Mouse (Mus musculus) limb, embryonic 10.5 days (tissue): ENCODE measurements at regions not wholly inside any gene's neighbourhood (a gene's known extent, or its start where the extent isn't known, plus 50 kb on each side); places are given as distances from the start of the nearest gene placed in this dataset.

Source experiments
- DNase-seq: peaks from one replicate; pipeline ENCODE4 v3.0.0-alpha.2; 2017; ENCODE audit warnings: low spot score
- H3K27ac ChIP-seq: fragments of 300-500 bp; sonication (generic); 2 replicates; pipeline ENCODE4 v1.5.1; 2016; ENCODE audit warnings: mild to moderate bottlenecking
- H3K27me3 ChIP-seq: fragments of 300-500 bp; sonication (generic); 2 replicates; pipeline ENCODE4 v1.6.1; 2016; ENCODE audit warnings: low read depth, mild to moderate bottlenecking; ENCODE audit not compliant: poor library complexity, severe bottlenecking
- H3K36me3 ChIP-seq: fragments of 300-500 bp; sonication (generic); 2 replicates; pipeline ENCODE4 v1.6.1; 2016; ENCODE audit warnings: mild to moderate bottlenecking, moderate library complexity
- H3K4me1 ChIP-seq: fragments of 300-500 bp; sonication (generic); 2 replicates; pipeline ENCODE4 v1.6.1; 2016
- H3K4me3 ChIP-seq: fragments of 300-500 bp; sonication (generic); 2 replicates; pipeline ENCODE4 v1.5.1; 2016; ENCODE audit warnings: mild to moderate bottlenecking, moderate library complexity
- H3K9me3 ChIP-seq: fragments of 300-500 bp; sonication (generic); replicated peaks from 2 replicates; pipeline ENCODE4 v1.6.1; 2016; ENCODE audit warnings: mild to moderate bottlenecking
- WGBS: fragments of 180-500 bp; shearing (Covaris S2); methylation state at CpG from one replicate; pipeline ENCODE4 v1.1.7; 2016; 5-methylcytosine and 5-hydroxymethylcytosine counted together

- WGBS: 85% methylated on average over 2 of the region's 2 CpGs
- Histone ChIP-seq H3K27me3 (no peaks in the 10 kb centered on the region), H3K27ac (no peak overlapping the region), H3K36me3 (no peaks in the 10 kb centered on the region), H3K9me3 (no peaks in the 10 kb centered on the region), H3K4me1 (no peaks in the 10 kb centered on the region), H3K4me3 (no peak overlapping the region)
- no peak for DNase-seq
Measured at GRCm38 (mm10) chr10:19209751-19210150, 146.6 kb upstream of the Olig3 start.

DNA sequence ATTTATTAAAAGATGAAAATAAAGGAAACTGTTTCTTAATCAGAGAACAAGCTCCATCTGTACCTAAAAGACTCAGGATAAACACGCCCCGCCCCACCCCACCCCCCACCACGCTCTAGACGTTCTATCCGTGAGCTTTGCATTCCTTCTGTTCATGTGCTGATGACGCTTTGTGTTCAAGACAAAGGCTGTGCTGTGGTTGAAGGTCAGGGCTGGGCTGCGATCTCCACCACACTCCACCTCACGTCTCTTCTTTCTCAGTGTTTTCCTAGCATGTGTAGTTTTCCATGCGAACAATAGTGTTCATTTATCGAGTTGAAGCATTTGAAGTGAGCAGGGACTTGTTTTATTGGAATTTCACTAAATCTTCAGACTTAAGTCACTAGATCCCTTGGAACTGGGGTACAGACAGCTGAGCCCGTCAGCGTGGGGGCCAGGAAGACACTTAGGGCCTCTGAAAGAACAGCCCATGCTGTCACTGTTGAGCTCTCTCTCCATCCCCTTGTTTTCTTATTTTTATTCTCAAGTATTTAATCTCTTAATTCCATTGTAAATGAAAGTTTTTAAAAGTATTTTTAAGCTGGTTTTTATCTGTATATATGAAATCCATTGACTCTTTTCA, 148.1 kb upstream of the Olig3 start:
- WGBS: 36% methylated on average over 12 of the region's 12 CpGs
- H3K27me3 ChIP-seq: no peaks in the 10 kb centered on the region
- H3K4me1 ChIP-seq: no peaks in the 10 kb centered on the region
- peak; percentile 31 for DNase-seq
- no peak overlapping the region for H3K4me3 ChIP-seq
- no peaks in the 10 kb centered on the region for H3K36me3 ChIP-seq
- no peaks in the 10 kb centered on the region for H3K9me3 ChIP-seq
- no peak overlapping the region for H3K27ac ChIP-seq

DNA sequence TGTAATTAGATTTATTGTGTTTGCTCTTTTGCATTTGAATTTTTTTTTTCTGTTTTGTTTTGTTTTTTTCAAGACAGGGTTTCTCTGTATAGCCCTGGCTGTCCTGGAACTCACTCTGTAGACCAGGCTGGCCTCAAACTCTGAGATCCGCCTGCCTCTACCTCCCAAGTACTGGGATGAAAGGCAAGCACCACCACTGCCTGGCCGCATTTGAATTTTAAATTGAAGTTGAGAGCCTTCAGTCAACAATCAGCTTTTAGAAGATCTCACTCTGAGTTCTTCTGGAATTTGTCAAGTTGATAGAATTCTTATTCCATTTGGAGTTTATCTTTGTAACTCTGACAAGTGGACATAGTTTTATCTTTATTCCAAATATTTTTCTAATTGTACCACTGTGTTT, 148.8 kb upstream of the Olig3 start:
- Histone ChIP-seq H3K27me3 (no peaks in the 10 kb centered on the region), H3K9me3 (no peaks in the 10 kb centered on the region), H3K36me3 (no peaks in the 10 kb centered on the region), H3K4me1 (no peaks in the 10 kb centered on the region), H3K4me3 (no peak overlapping the region), H3K27ac (no peak overlapping the region)
- DNase-seq: no peak
- WGBS: 81% methylated on average over 2 of the region's 2 CpGs

GRCm38 (mm10) chr10:19200311-19200710, 156.0 kb upstream of the Olig3 start:
- no peak overlapping the region for H3K27ac ChIP-seq
- H3K27me3 ChIP-seq: no peaks in the 10 kb centered on the region
- H3K4me1 ChIP-seq: no peaks in the 10 kb centered on the region
- no peak overlapping the region for H3K4me3 ChIP-seq
- no peak for DNase-seq
- no peaks in the 10 kb centered on the region for H3K36me3 ChIP-seq
- no peaks in the 10 kb centered on the region for H3K9me3 ChIP-seq
- 95% methylated on average over 2 of the region's 2 CpGs for WGBS

- Histone ChIP-seq H3K27me3 (no peaks in the 10 kb centered on the region), H3K9me3 (no peaks in the 10 kb centered on the region), H3K4me1 (no peaks in the 10 kb centered on the region), H3K4me3 (no peak overlapping the region), H3K36me3 (no peaks in the 10 kb centered on the region), H3K27ac (no peak overlapping the region)
- DNase-seq: no peak
- WGBS: 79% methylated on average over 7 of the region's 7 CpGs
Measured at GRCm38 (mm10) chr10:19195676-19196075, 160.7 kb upstream of the Olig3 start.

- H3K4me3 ChIP-seq: no peak overlapping the region
- no peak overlapping the region for H3K27ac ChIP-seq
- no peak for DNase-seq
- H3K27me3 ChIP-seq: no peaks in the 10 kb centered on the region
- no peaks in the 10 kb centered on the region for H3K36me3 ChIP-seq
- no peaks in the 10 kb centered on the region for H3K9me3 ChIP-seq
- WGBS: 97% methylated on average over 3 of the region's 3 CpGs
- H3K4me1 ChIP-seq: no peaks in the 10 kb centered on the region
Measured at GRCm38 (mm10) chr10:19194646-19195045, 161.7 kb upstream of the Olig3 start.

- DNase-seq: no peak
- WGBS: 93% methylated on average over 5 of the region's 5 CpGs
- Histone ChIP-seq H3K27ac (no peak overlapping the region), H3K36me3 (no peaks in the 10 kb centered on the region), H3K4me1 (peaks cover 4% of the 10 kb centered on the region; the same call in 1 of the 2 replicates), H3K4me3 (no peak overlapping the region), H3K9me3 (no peaks in the 10 kb centered on the region), H3K27me3 (no peaks in the 10 kb centered on the region)
Measured at GRCm38 (mm10) chr10:19192971-19193758, 163.2 kb upstream of the Olig3 start.

DNA sequence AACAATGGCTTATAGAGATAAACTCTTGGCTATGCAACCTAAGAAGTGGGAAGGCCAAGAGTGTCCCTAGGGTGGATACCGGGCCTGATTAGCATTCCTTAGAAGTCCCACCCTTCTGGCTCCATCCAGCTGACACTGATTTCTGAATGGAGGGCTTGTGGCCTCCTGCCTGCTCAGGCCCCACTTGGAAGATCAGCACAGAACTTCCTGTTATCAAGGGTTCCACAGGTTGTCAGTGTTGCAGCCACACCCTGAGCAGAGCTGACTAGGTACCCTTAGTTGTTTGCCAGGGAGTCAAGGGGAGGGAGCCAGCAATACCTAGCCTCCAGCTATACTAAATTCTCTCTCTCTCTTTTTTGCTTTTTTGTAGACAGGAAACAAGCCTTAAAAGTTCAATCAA, 164.1 kb upstream of the Olig3 start:
- 13% methylated on average over 1 of the region's 1 CpGs for WGBS

GRCm38 (mm10) chr10:19188082-19188742, 168.1 kb upstream of the Olig3 start:
- H3K27me3 ChIP-seq: peaks cover 15% of the 10 kb centered on the region
- H3K27ac ChIP-seq: no peak overlapping the region
- 25% methylated on average over 13 of the region's 13 CpGs for WGBS
- H3K4me1 ChIP-seq: peaks cover 12% of the 10 kb centered on the region; the same call in 1 of the 2 replicates
- H3K9me3 ChIP-seq: no peaks in the 10 kb centered on the region
- DNase-seq: peak; percentile 32
- no peaks in the 10 kb centered on the region for H3K36me3 ChIP-seq
- H3K4me3 ChIP-seq: peak overlapping the region; percentile 35

More for the DNA sequence above, 164.1 kb upstream of the Olig3 start:
- no peaks in the 10 kb centered on the region for H3K36me3 ChIP-seq
- H3K27ac ChIP-seq: no peak overlapping the region
- DNase-seq: no peak
- no peak overlapping the region for H3K4me3 ChIP-seq
- peaks cover 9% of the 10 kb centered on the region for H3K27me3 ChIP-seq
- H3K9me3 ChIP-seq: no peaks in the 10 kb centered on the region
- peaks cover 8% of the 10 kb centered on the region; the same call in 1 of the 2 replicates for H3K4me1 ChIP-seq

GRCm38 (mm10) chr10:19187716-19188081, 168.6 kb upstream of the Olig3 start:
- DNase-seq: no peak
- H3K27me3 ChIP-seq: peaks cover 15% of the 10 kb centered on the region
- 45% methylated on average over 4 of the region's 4 CpGs for WGBS
- H3K4me1 ChIP-seq: peaks cover 12% of the 10 kb centered on the region; the same call in 1 of the 2 replicates
- peak overlapping the region; percentile 35; the same call in 1 of the 2 replicates for H3K4me3 ChIP-seq
- H3K9me3 ChIP-seq: no peaks in the 10 kb centered on the region
- no peaks in the 10 kb centered on the region for H3K36me3 ChIP-seq
- H3K27ac ChIP-seq: no peak overlapping the region

DNA sequence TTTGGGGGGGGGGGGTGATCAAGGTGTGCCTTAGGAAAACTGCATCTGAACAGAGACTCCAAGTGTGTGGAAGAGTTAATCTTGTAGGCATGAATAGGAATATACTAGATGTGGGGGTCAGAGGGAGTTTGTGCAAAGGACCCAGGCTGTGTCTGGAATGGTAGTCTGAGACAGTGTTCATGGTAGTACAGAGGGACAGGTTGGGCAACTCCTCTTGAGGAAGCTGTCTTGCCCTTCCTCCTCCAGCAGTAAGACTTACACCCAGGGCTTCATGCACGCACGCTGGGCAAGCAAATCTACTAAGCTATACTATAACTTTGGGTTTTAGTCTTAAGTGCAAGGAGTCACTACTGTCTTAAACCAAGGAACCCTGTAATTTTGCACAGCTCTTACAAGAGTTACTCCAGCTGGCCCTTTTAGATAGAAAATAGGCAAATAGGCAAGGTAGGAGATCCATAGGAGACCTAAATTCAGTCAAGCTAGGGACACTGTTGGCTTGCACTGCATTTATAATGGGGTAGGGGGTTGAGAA, 169.2 kb upstream of the Olig3 start:
- H3K27me3 ChIP-seq: peaks cover 15% of the 10 kb centered on the region
- peaks cover 12% of the 10 kb centered on the region; the same call in 1 of the 2 replicates for H3K4me1 ChIP-seq
- H3K27ac ChIP-seq: no peak overlapping the region
- no peaks in the 10 kb centered on the region for H3K36me3 ChIP-seq
- DNase-seq: no peak
- no peaks in the 10 kb centered on the region for H3K9me3 ChIP-seq
- WGBS: 89% methylated on average over 2 of the region's 2 CpGs
- H3K4me3 ChIP-seq: no peak overlapping the region

DNA sequence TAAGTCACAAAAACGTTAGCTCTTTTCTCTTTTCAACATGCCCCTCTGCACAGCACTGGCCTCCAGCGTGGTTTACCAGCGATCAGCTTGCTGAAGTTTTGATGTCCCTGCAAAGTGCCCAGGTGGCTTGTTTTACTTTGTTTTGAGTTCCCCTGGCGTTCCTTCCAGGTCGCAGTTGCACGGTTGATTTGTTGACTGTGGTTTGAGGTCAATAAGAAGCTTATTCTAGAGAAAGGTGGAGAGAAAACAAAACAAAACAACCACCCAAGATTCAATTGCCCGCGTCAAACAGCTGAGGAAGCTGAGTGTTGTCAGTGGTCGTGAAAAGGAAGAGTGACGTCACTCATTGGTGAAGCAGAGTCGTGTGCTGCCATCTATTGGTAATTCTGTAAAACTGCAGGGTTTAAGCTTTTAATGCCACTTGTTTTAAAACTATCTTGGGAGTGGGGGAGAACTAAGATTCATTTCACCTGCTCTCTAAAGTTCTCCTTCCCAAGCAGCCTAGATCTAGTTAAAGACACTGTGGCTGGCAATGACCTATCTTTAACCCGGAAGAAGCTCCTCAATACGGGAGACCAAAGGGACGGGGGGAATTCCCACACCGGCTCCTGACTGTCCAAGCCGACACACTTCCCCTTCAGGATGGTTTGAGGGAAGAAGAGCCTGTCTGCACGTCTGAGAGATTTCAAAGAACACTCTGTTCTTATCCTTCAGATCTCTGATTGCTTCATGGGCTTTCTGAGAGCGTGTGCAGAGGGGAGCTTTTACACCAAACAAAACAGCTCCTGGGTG, 170.3 kb upstream of the Olig3 start:
- Histone ChIP-seq H3K36me3 (no peaks in the 10 kb centered on the region), H3K27me3 (peaks cover 15% of the 10 kb centered on the region), H3K27ac (peak overlapping the region; percentile 67; the same call in 1 of the 2 replicates), H3K9me3 (no peaks in the 10 kb centered on the region), H3K4me1 (peaks cover 12% of the 10 kb centered on the region; the same call in 1 of the 2 replicates), H3K4me3 (peak overlapping the region; percentile 42)
- WGBS: 18% methylated on average over 18 of the region's 18 CpGs
- DNase-seq: peak; percentile 47
